Comparison of ENCODE assay signal across 14 mouse cellular contexts in genomic region chr10:95306824-95307552, GRCm38 (mm10). TPM values are rescaled to one million over a fixed set of nuclear protein-coding genes. Genes with fewer than 3 reads are reported as not detected.
A peak's percentile ranks its signal among the peaks of the same experiment; 100 is the strongest.
DNase-seq lines count a peak whose midpoint lies in the region; ATAC-seq and TF ChIP-seq lines count a peak whose summit lies in the region.
"Had no signal": no experiment of that assay in that cellular context is flagged by ENCODE, and none has a peak within 500 bp of the region (broad histone marks: within the 10 kb centered on the region; RNA-seq: fewer than 3 reads in every experiment).

No protein-coding gene starts in this region.

- H3K4me1 ChIP-seq in hindbrain, postnatal 0 days (ENCODE audit: insufficient read depth, low read length), result no peaks in the 10 kb centered on the region; the same call in 1 of the 2 replicates
- peaks cover 25% of the 10 kb centered on the region for H3K4me1 ChIP-seq in hindbrain, embryonic 12.5 days
- peaks cover 16% of the 10 kb centered on the region; the same call in 1 of the 2 replicates for H3K4me1 ChIP-seq in midbrain, embryonic 14.5 days (ENCODE audit: control insufficient read depth, insufficient read depth, low read length)
- peaks cover 28% of the 10 kb centered on the region for H3K4me1 ChIP-seq in midbrain, embryonic 13.5 days (replicated peaks)
- H3K4me1 ChIP-seq in intestine, embryonic 16.5 days (ENCODE audit: control insufficient read depth, insufficient read depth, low read length), result peaks cover 12% of the 10 kb centered on the region; the same call in 1 of the 2 replicates
- H3K4me1 ChIP-seq in stomach, embryonic 15.5 days, result peaks cover 4% of the 10 kb centered on the region; the same call in 1 of the 2 replicates

- peak; percentile 27 for DNase-seq in hindbrain, postnatal 0 days (ENCODE audit: low spot score)
- peak; percentile 29 for DNase-seq in midbrain, embryonic 14.5 days
- DNase-seq in cerebellum, postnatal 25 days, result no peak
- DNase-seq in gastrocnemius, postnatal 25 days, result no peak
- DNase-seq: adrenal gland, postnatal 36 days; cerebellum, adult 11 months; gastrocnemius, postnatal 36 days; liver, postnatal 0 days had no signal

- TF ChIP-seq CTCF in hindbrain, postnatal 0 days (IDR thresholded peaks at IDR 0.05; ENCODE audit: low read depth), result no peak

- no peak overlapping the region for H3K4me3 ChIP-seq in hindbrain, postnatal 0 days (ENCODE audit: low read length)
- H3K4me3 ChIP-seq in hindbrain, embryonic 12.5 days, result no peak overlapping the region
- no peak overlapping the region for H3K4me3 ChIP-seq in midbrain, embryonic 14.5 days (replicated peaks; ENCODE audit: low read depth, low read length)
- no peak overlapping the region for H3K4me3 ChIP-seq in midbrain, embryonic 13.5 days (replicated peaks)
- H3K4me3 ChIP-seq in intestine, embryonic 16.5 days (ENCODE audit: low read length), result no peak overlapping the region
- H3K4me3 ChIP-seq in stomach, embryonic 15.5 days (replicated peaks), result no peak overlapping the region
- H3K4me3 ChIP-seq: neural tube, embryonic 15.5 days had no signal

- no peak for ATAC-seq in hindbrain, postnatal 0 days
- ATAC-seq in hindbrain, embryonic 12.5 days (ENCODE audit: low FRiP score), result no peak
- ATAC-seq in midbrain, embryonic 14.5 days (ENCODE audit: low FRiP score, low TSS enrichment), result no peak
- ATAC-seq in midbrain, embryonic 13.5 days, result no peak
- 0 out of 2 replicates have a peak, but pooled peaks have one; percentile 42 for ATAC-seq in intestine, embryonic 16.5 days
- ATAC-seq in stomach, embryonic 15.5 days (ENCODE audit: insufficient read depth, low FRiP score, low read depth), result no peak
- ATAC-seq: forebrain, embryonic 14.5 days; liver, postnatal 0 days had no signal

- WGBS in hindbrain, postnatal 0 days, result 43% methylated on average over 11 of the region's 11 CpGs
- WGBS in hindbrain, embryonic 12.5 days, result 39% methylated on average over 11 of the region's 11 CpGs
- WGBS in midbrain, embryonic 14.5 days, result 43% methylated on average over 11 of the region's 11 CpGs
- WGBS in midbrain, embryonic 13.5 days, result 41% methylated on average over 11 of the region's 11 CpGs
- 29% methylated on average over 11 of the region's 11 CpGs for WGBS in intestine, embryonic 16.5 days
- 22% methylated on average over 11 of the region's 11 CpGs for WGBS in stomach, embryonic 15.5 days

- no peak overlapping the region for H3K27ac ChIP-seq in hindbrain, postnatal 0 days
- no peak overlapping the region for H3K27ac ChIP-seq in hindbrain, embryonic 12.5 days
- no peak overlapping the region for H3K27ac ChIP-seq in midbrain, embryonic 14.5 days (replicated peaks; ENCODE audit: low read depth, low read length)
- no peak overlapping the region for H3K27ac ChIP-seq in midbrain, embryonic 13.5 days
- H3K27ac ChIP-seq in intestine, embryonic 16.5 days (ENCODE audit: low read length), result no peak overlapping the region
- H3K27ac ChIP-seq in stomach, embryonic 15.5 days, result 0 out of 2 replicates have a peak overlapping the region, but pooled peaks have one; percentile 31
- H3K27ac ChIP-seq: neural tube, embryonic 15.5 days had no signal

- no peaks in the 10 kb centered on the region for H3K9me3 ChIP-seq in hindbrain, postnatal 0 days (ENCODE audit: low read length)
- no peaks in the 10 kb centered on the region for H3K9me3 ChIP-seq in hindbrain, embryonic 12.5 days (replicated peaks)
- H3K9me3 ChIP-seq in midbrain, embryonic 14.5 days (ENCODE audit: control insufficient read depth, low read length), result no peaks in the 10 kb centered on the region
- H3K9me3 ChIP-seq in midbrain, embryonic 13.5 days, result no peaks in the 10 kb centered on the region
- no peaks in the 10 kb centered on the region for H3K9me3 ChIP-seq in intestine, embryonic 16.5 days (ENCODE audit: control insufficient read depth, low read length)
- H3K9me3 ChIP-seq in stomach, embryonic 15.5 days, result no peaks in the 10 kb centered on the region
- H3K9me3 ChIP-seq: neural tube, embryonic 15.5 days had no signal

- H3K27me3 ChIP-seq in hindbrain, postnatal 0 days (ENCODE audit: insufficient read depth, low read length), result no peaks in the 10 kb centered on the region
- no peaks in the 10 kb centered on the region for H3K27me3 ChIP-seq in hindbrain, embryonic 12.5 days
- no peaks in the 10 kb centered on the region for H3K27me3 ChIP-seq in midbrain, embryonic 14.5 days (ENCODE audit: control insufficient read depth, insufficient read depth, low read length)
- 0 out of 2 replicates have a peak, but pooled peaks cover 2% of the 10 kb centered on the region for H3K27me3 ChIP-seq in midbrain, embryonic 13.5 days
- no peaks in the 10 kb centered on the region for H3K27me3 ChIP-seq in intestine, embryonic 16.5 days (replicated peaks; ENCODE audit: control insufficient read depth, insufficient read depth, low read length)
- H3K27me3 ChIP-seq in stomach, embryonic 15.5 days (replicated peaks), result no peaks in the 10 kb centered on the region
- H3K27me3 ChIP-seq: neural tube, embryonic 15.5 days had no signal

- H3K36me3 ChIP-seq in hindbrain, postnatal 0 days (ENCODE audit: insufficient read depth, low read length), result no peaks in the 10 kb centered on the region
- H3K36me3 ChIP-seq in hindbrain, embryonic 12.5 days, result no peaks in the 10 kb centered on the region
- H3K36me3 ChIP-seq in midbrain, embryonic 14.5 days (ENCODE audit: control insufficient read depth, insufficient read depth, low read length), result no peaks in the 10 kb centered on the region
- H3K36me3 ChIP-seq in midbrain, embryonic 13.5 days, result no peaks in the 10 kb centered on the region
- no peaks in the 10 kb centered on the region for H3K36me3 ChIP-seq in intestine, embryonic 16.5 days (ENCODE audit: control insufficient read depth, insufficient read depth, low read length)
- H3K36me3 ChIP-seq in stomach, embryonic 15.5 days, result no peaks in the 10 kb centered on the region
- H3K36me3 ChIP-seq: neural tube, embryonic 15.5 days had no signal

- H3K4me2 ChIP-seq in hindbrain, postnatal 0 days (ENCODE audit: low read depth, low read length), result no peak overlapping the region
- H3K4me2 ChIP-seq in hindbrain, embryonic 12.5 days (replicated peaks), result no peak overlapping the region
- H3K4me2 ChIP-seq in midbrain, embryonic 14.5 days (ENCODE audit: low read length), result no peak overlapping the region
- H3K4me2 ChIP-seq in midbrain, embryonic 13.5 days (replicated peaks), result no peak overlapping the region
- no peak overlapping the region; the same call in 1 of the 2 replicates for H3K4me2 ChIP-seq in intestine, embryonic 16.5 days (ENCODE audit: low read depth, low read length)
- H3K4me2 ChIP-seq in stomach, embryonic 15.5 days, result no peak overlapping the region
- H3K4me2 ChIP-seq: neural tube, embryonic 15.5 days had no signal

- no peak overlapping the region for H3K9ac ChIP-seq in hindbrain, postnatal 0 days (replicated peaks; ENCODE audit: low read length)
- H3K9ac ChIP-seq in hindbrain, embryonic 12.5 days, result no peak overlapping the region
- H3K9ac ChIP-seq in midbrain, embryonic 14.5 days (replicated peaks; ENCODE audit: low read length), result no peak overlapping the region
- no peak overlapping the region for H3K9ac ChIP-seq in midbrain, embryonic 13.5 days (replicated peaks)
- H3K9ac ChIP-seq in intestine, embryonic 16.5 days (ENCODE audit: low read depth, low read length), result no peak overlapping the region
- no peak overlapping the region for H3K9ac ChIP-seq in stomach, embryonic 15.5 days
- H3K9ac ChIP-seq: liver, postnatal 0 days; neural tube, embryonic 15.5 days had no signal

RNA-seq across cellular contexts. Expression of gene Cradd, which starts 16.9 kb away (rescaled TPM):
- total RNA-seq in hindbrain, postnatal 0 days (2014; rRNA removed), result 13.1 and 15.5 TPM in 2 replicates
- 8.5 and 8.9 TPM in 2 replicates for polyA plus RNA-seq in hindbrain, postnatal 0 days (2015; fragmentation: Nextera tagmentation; extraction: Ambion mirVana)
- polyA plus RNA-seq in hindbrain, embryonic 12.5 days (2016; fragmentation: Nextera tagmentation; extraction: Ambion mirVana), result 12.0 and 12.4 TPM in 2 replicates
- polyA plus RNA-seq in midbrain, embryonic 14.5 days (2014; fragmentation: Nextera tagmentation; extraction: Ambion mirVana), result 12.0 and 12.5 TPM in 2 replicates
- 10.1 and 10.7 TPM in 2 replicates for polyA plus RNA-seq in midbrain, embryonic 13.5 days (2015; fragmentation: Nextera tagmentation; extraction: Ambion mirVana)
- 11.6 and 11.8 TPM in 2 replicates for polyA plus RNA-seq in intestine, embryonic 16.5 days (2015; fragmentation: Nextera tagmentation; extraction: Ambion mirVana)
- polyA plus RNA-seq in stomach, embryonic 15.5 days (2015; fragmentation: Nextera tagmentation; extraction: Ambion mirVana), result 11.4 and 11.7 TPM in 2 replicates
- total RNA-seq in gastrocnemius, postnatal 25 days (2021), result 1 to 10 TPM; 8.3 to 8.5 TPM

Comparison
In these comparisons a context has a peak if more than half of its experiments do, and no peak if none do; other contexts are left out.
1. DNase-seq: peak in hindbrain, postnatal 0 days (single experiment) and midbrain, embryonic 14.5 days (single experiment); none in cerebellum, postnatal 25 days (0 of 2) and gastrocnemius, postnatal 25 days (single experiment).